Mouse (Mus musculus): ENCODE results near the gene Proca1. TPM values are rescaled to one million over a fixed set of nuclear protein-coding genes. Genes with fewer than 3 reads are reported as not detected.

Proca1 gene
- polyA plus RNA-seq, 1 experiment from 2014 or later = 1.7 TPM

DNA sequence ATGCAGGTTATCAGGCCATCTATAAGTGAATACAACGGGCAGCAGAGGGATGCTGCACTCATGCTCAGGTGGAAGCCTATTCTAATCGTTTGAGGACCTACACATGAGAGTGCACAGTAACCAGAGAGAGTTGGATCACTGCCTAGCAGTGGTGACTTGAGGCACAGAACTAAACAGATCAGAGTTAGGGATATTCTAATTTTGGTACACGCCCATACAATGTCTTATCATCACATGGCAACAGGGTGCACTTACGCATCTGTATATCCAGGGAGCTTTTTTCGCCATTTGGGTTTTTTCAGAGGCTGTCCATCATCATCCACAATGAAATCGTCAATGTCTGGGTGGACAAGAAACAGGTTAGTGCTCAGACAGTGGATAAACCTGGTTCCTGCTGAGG lies 38.3 kb downstream of the Proca1 start:
- Histone ChIP-seq H3K9ac (replicated peaks; ENCODE audit: low read length) (no peak overlapping the region), H3K27ac (replicated peaks; ENCODE audit: low read depth, low read length) (no peak overlapping the region), H3K4me3 (ENCODE audit: low read depth, low read length) (no peak overlapping the region), H3K9me3 (replicated peaks; ENCODE audit: control insufficient read depth, low read length) (no peaks in the 10 kb centered on the region), H3K36me3 (replicated peaks; ENCODE audit: control insufficient read depth, insufficient read depth, low read depth, low read length) (peaks cover 28% of the 10 kb centered on the region), H3K27me3 (ENCODE audit: control insufficient read depth, insufficient read depth, low read length) (no peaks in the 10 kb centered on the region), H3K4me1 (ENCODE audit: control insufficient read depth, insufficient read depth, low read length) (no peaks in the 10 kb centered on the region), H3K4me2 (ENCODE audit: low read depth, low read length) (no peak overlapping the region)
- 91% methylated on average over 6 of the region's 6 CpGs for WGBS
- ATAC-seq (replicated peaks; ENCODE audit: insufficient number of reproducible peaks, low FRiP score, low TSS enrichment, low read depth) (no peak), DNase-seq (ENCODE audit: low spot score) (no peak)

- no peaks in the 10 kb centered on the region; the same call in 1 of the 2 replicates for H3K4me1 ChIP-seq (ENCODE audit: control insufficient read depth, insufficient read depth, low read length)
- no peak overlapping the region for H3K27ac ChIP-seq (replicated peaks; ENCODE audit: low read depth, low read length)
- H3K9me3 ChIP-seq (replicated peaks; ENCODE audit: control insufficient read depth, low read length) = no peaks in the 10 kb centered on the region
- no peaks in the 10 kb centered on the region for H3K27me3 ChIP-seq (ENCODE audit: control insufficient read depth, insufficient read depth, low read length)
- H3K36me3 ChIP-seq (replicated peaks; ENCODE audit: control insufficient read depth, insufficient read depth, low read depth, low read length) = no peaks in the 10 kb centered on the region; the same call in none of the 2 replicates
- no peak for DNase-seq (ENCODE audit: low spot score)
- no peak overlapping the region for H3K4me3 ChIP-seq (ENCODE audit: low read depth, low read length)
- H3K4me2 ChIP-seq (ENCODE audit: low read depth, low read length) = no peak overlapping the region
- WGBS = 90% methylated on average over 9 of the region's 9 CpGs
- no peak overlapping the region for H3K9ac ChIP-seq (replicated peaks; ENCODE audit: low read length)
- no peak for ATAC-seq (replicated peaks; ENCODE audit: insufficient number of reproducible peaks, low FRiP score, low TSS enrichment, low read depth)
Measured at GRCm38 (mm10) chr11:78240193-78240857, 47.1 kb downstream of the Proca1 start.

DNA sequence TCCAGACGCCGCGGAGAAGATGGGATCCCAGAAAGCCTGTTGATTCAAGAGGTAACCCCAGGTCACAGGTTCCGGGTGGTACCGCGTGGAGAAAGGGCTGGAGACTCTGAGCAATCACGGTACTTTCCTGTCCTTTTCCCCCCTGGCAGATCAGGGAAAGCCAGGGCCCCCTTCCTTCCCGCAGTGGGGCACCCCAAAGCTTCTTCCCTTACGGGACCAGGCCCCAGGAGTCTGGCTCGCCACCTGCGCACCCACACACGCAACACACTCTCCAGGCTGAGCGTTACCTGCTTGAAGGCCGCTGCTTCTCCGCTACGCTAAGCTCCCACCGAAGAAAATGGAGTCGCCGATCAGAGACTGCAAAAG lies 52.1 kb downstream of the Proca1 start:
- no peak for ATAC-seq (replicated peaks; ENCODE audit: insufficient number of reproducible peaks, low FRiP score, low TSS enrichment, low read depth)
- peak overlapping the region; percentile 62 for H3K4me2 ChIP-seq (ENCODE audit: low read depth, low read length)

GRCm38 (mm10) chr11:78245627-78246317 lies 52.6 kb downstream of the Proca1 start, which contains the start of the genes Sdf2 and Supt6:
Gene Sdf2 (plus strand): TSS chr11:78245746.
Gene Supt6 (minus strand): TSS chr11:78245987.
- Histone ChIP-seq H3K4me1 (ENCODE audit: control insufficient read depth, insufficient read depth, low read length) (no peaks in the 10 kb centered on the region; the same call in 1 of the 2 replicates), H3K27me3 (ENCODE audit: control insufficient read depth, insufficient read depth, low read length) (no peaks in the 10 kb centered on the region), H3K36me3 (replicated peaks; ENCODE audit: control insufficient read depth, insufficient read depth, low read depth, low read length) (no peaks in the 10 kb centered on the region; the same call in 1 of the 2 replicates), H3K27ac (replicated peaks; ENCODE audit: low read depth, low read length) (peak within 1 kb of the TSS; percentile 64), H3K4me3 (ENCODE audit: low read depth, low read length) (peak within 1 kb of the TSS; percentile 65), H3K4me2 (ENCODE audit: low read depth, low read length) (peak within 1 kb of the TSS; percentile 62), H3K9ac (replicated peaks; ENCODE audit: low read length) (peak within 1 kb of the TSS; percentile 80), H3K9me3 (replicated peaks; ENCODE audit: control insufficient read depth, low read length) (no peaks in the 10 kb centered on the region)
- under 1% methylated on average over 47 of the region's 50 CpGs for WGBS
- peak; percentile 94 for DNase-seq (ENCODE audit: low spot score)
- ATAC-seq (replicated peaks; ENCODE audit: insufficient number of reproducible peaks, low FRiP score, low TSS enrichment, low read depth) = peak; percentile 91

More for the DNA sequence above, 52.1 kb downstream of the Proca1 start:
- no peaks in the 10 kb centered on the region for H3K9me3 ChIP-seq (replicated peaks; ENCODE audit: control insufficient read depth, low read length)
- WGBS = under 1% methylated on average over 19 of the region's 19 CpGs
- H3K9ac ChIP-seq (replicated peaks; ENCODE audit: low read length) = peak overlapping the region; percentile 80
- H3K27ac ChIP-seq (replicated peaks; ENCODE audit: low read depth, low read length) = peak overlapping the region; percentile 64
- H3K4me1 ChIP-seq (ENCODE audit: control insufficient read depth, insufficient read depth, low read length) = no peaks in the 10 kb centered on the region; the same call in 1 of the 2 replicates
- DNase-seq (ENCODE audit: low spot score) = peak; percentile 3
- no peaks in the 10 kb centered on the region for H3K27me3 ChIP-seq (ENCODE audit: control insufficient read depth, insufficient read depth, low read length)
- no peaks in the 10 kb centered on the region for H3K36me3 ChIP-seq (replicated peaks; ENCODE audit: control insufficient read depth, insufficient read depth, low read depth, low read length)
- H3K4me3 ChIP-seq (ENCODE audit: low read depth, low read length) = peak overlapping the region; percentile 65

DNA sequence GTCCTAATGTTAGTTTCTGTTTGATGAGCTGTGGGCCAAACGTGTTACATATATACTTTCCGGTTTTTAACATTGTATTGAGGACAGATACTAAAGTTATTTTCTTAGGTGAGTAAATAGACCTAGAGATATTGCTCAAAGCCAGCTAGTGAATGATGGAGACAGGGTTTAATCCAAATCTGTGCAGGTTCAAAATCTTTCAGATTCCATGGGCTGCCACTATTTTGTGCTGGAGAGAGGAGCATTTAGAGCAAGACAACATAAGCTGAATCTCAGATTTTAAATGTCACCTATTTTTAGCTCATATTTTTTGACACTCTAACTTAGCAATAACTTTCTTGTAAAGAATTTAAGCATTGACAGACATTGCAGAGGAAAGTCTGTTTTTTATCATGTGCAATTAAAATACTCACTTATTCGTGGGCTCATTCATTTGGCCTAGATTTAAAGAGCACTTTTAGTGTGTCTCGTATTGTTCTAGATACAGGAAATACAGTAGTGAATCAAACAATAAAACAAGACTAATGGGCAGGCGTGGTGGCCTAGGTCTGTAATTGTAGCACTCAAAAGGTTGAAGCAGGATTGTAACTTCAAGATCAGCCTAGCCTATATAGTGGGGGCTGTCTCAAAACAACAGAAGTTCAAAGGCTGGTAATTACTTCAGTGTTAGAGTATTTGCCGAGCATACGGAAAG lies 53.3 kb downstream of the Proca1 start:
- DNase-seq (ENCODE audit: low spot score) (no peak), ATAC-seq (replicated peaks; ENCODE audit: insufficient number of reproducible peaks, low FRiP score, low TSS enrichment, low read depth) (no peak)
- Histone ChIP-seq H3K9ac (replicated peaks; ENCODE audit: low read length) (peak overlapping the region; percentile 80), H3K4me1 (ENCODE audit: control insufficient read depth, insufficient read depth, low read length) (no peaks in the 10 kb centered on the region; the same call in 1 of the 2 replicates), H3K9me3 (replicated peaks; ENCODE audit: control insufficient read depth, low read length) (no peaks in the 10 kb centered on the region), H3K36me3 (replicated peaks; ENCODE audit: control insufficient read depth, insufficient read depth, low read depth, low read length) (no peaks in the 10 kb centered on the region; the same call in 1 of the 2 replicates), H3K4me3 (ENCODE audit: low read depth, low read length) (peak overlapping the region; percentile 65), H3K27ac (replicated peaks; ENCODE audit: low read depth, low read length) (0 out of 2 replicates have a peak overlapping the region, but pooled peaks have one; percentile 64), H3K27me3 (ENCODE audit: control insufficient read depth, insufficient read depth, low read length) (no peaks in the 10 kb centered on the region), H3K4me2 (ENCODE audit: low read depth, low read length) (peak overlapping the region; percentile 44)
- 49% methylated on average over 7 of the region's 7 CpGs for WGBS

DNA sequence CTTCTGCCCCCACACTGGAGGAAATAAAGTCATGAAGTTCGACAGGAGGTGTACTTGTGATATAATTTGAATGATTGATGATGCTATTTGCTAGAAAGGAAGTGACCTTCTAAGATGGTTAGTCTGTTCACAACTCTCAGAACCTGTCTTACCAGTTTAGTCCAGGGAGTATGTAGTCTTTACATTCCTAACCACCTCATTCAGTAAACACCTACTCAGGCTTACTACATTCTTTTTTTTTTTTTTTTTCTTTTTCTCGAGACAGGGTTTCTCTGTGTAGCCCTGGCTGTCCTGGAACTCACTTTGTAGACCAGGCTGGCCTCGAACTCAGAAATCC lies 53.8 kb downstream of the Proca1 start:
- no peak overlapping the region for H3K9ac ChIP-seq (replicated peaks; ENCODE audit: low read length)
- no peak overlapping the region for H3K27ac ChIP-seq (replicated peaks; ENCODE audit: low read depth, low read length)
- no peaks in the 10 kb centered on the region; the same call in 1 of the 2 replicates for H3K36me3 ChIP-seq (replicated peaks; ENCODE audit: control insufficient read depth, insufficient read depth, low read depth, low read length)
- no peak overlapping the region; the same call in 1 of the 2 replicates for H3K4me3 ChIP-seq (ENCODE audit: low read depth, low read length)
- 86% methylated on average over 3 of the region's 3 CpGs for WGBS
- no peaks in the 10 kb centered on the region for H3K27me3 ChIP-seq (ENCODE audit: control insufficient read depth, insufficient read depth, low read length)
- no peak for ATAC-seq (replicated peaks; ENCODE audit: insufficient number of reproducible peaks, low FRiP score, low TSS enrichment, low read depth)
- H3K4me1 ChIP-seq (ENCODE audit: control insufficient read depth, insufficient read depth, low read length) = no peaks in the 10 kb centered on the region; the same call in 1 of the 2 replicates
- peak overlapping the region; percentile 44; the same call in 1 of the 2 replicates for H3K4me2 ChIP-seq (ENCODE audit: low read depth, low read length)
- no peaks in the 10 kb centered on the region for H3K9me3 ChIP-seq (replicated peaks; ENCODE audit: control insufficient read depth, low read length)
- DNase-seq (ENCODE audit: low spot score) = no peak

DNA sequence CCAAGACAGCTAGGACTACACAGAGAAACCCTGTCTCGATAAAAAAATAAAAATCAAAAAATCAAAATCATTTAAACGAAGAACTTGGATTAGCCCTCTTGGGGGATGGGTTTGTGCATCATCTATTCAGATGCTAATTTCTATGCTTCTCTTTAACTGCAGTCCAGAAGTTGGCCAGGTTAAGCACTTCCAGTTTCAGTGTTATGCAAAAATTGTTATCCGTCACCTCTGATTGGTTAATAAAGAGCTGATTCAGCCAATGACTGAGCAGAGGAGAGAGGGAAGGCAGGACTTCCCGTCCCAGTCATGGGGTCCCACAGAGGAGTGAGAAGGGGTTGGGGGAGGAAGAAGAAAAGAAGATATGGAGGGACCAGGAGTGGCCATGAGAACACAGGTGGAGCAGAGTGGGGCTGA lies 54.5 kb downstream of the Proca1 start:
- Histone ChIP-seq H3K27ac (replicated peaks; ENCODE audit: low read depth, low read length) (no peak overlapping the region), H3K36me3 (replicated peaks; ENCODE audit: control insufficient read depth, insufficient read depth, low read depth, low read length) (no peaks in the 10 kb centered on the region; the same call in 1 of the 2 replicates), H3K4me3 (ENCODE audit: low read depth, low read length) (no peak overlapping the region), H3K4me1 (ENCODE audit: control insufficient read depth, insufficient read depth, low read length) (no peaks in the 10 kb centered on the region; the same call in 1 of the 2 replicates), H3K9ac (replicated peaks; ENCODE audit: low read length) (no peak overlapping the region), H3K4me2 (ENCODE audit: low read depth, low read length) (no peak overlapping the region), H3K27me3 (ENCODE audit: control insufficient read depth, insufficient read depth, low read length) (no peaks in the 10 kb centered on the region), H3K9me3 (replicated peaks; ENCODE audit: control insufficient read depth, low read length) (no peaks in the 10 kb centered on the region)
- ATAC-seq (replicated peaks; ENCODE audit: insufficient number of reproducible peaks, low FRiP score, low TSS enrichment, low read depth) (no peak), DNase-seq (ENCODE audit: low spot score) (no peak)
- 56% methylated on average over 4 of the region's 4 CpGs for WGBS
